In the genomic region with DNA sequence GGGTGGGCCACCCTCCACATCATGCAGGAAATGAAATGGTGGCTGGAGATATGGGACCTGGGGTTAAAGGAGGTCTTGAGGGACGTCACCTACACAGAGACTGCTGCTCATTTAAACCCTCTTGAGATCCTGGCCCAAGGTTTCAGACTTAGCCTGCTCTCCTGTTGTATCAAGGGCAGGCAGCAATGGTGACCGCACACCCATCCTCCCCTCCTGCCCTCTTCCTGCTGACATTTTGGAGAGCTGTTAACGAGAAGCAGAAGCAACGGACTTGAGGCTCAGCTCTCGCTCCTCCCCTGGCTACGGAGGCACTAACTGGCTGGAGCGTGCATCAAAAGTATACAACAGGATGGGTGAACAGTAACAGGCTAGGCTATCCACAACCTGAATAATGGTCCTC, we compare ENCODE assay signal across 18 mouse cellular contexts. TPM values are rescaled to one million over a fixed set of nuclear protein-coding genes. Genes with fewer than 3 reads are reported as not detected.
A peak's percentile ranks its signal among the peaks of the same experiment; 100 is the strongest.
DNase-seq lines count a peak whose midpoint lies in the region; ATAC-seq lines count a peak whose summit lies in the region.
"Had no signal": no experiment of that assay in that cellular context is flagged by ENCODE, and none has a peak within 500 bp of the region (broad histone marks: within the 10 kb centered on the region; RNA-seq: fewer than 3 reads in every experiment).

No protein-coding gene starts in this region.

- H3K27me3 ChIP-seq in kidney, embryonic 15.5 days: no peaks in the 10 kb centered on the region
- peaks cover 11% of the 10 kb centered on the region for H3K27me3 ChIP-seq in megakaryocyte, embryonic 14.5 days (replicated peaks)
- H3K27me3 ChIP-seq: forebrain, embryonic 12.5 days had no signal

- H3K4me1 ChIP-seq in kidney, embryonic 15.5 days: peaks cover 69% of the 10 kb centered on the region
- H3K4me1 ChIP-seq in megakaryocyte, embryonic 14.5 days: peaks cover 60% of the 10 kb centered on the region

- H3K9me3 ChIP-seq in kidney, embryonic 15.5 days (replicated peaks): peaks cover 5% of the 10 kb centered on the region
- H3K9me3 ChIP-seq in megakaryocyte, embryonic 14.5 days: peaks cover 17% of the 10 kb centered on the region

- 84% methylated on average over 7 of the region's 7 CpGs for WGBS in kidney, embryonic 15.5 days

- ATAC-seq in kidney, embryonic 15.5 days (replicated peaks; ENCODE audit: low FRiP score): no peak
- ATAC-seq in granulocyte monocyte progenitor cell, adult 5-6 weeks (replicated peaks; ENCODE audit: poor library complexity, severe bottlenecking): peak; percentile 45
- no peak for ATAC-seq in frontal cortex, adult (ENCODE audit: low TSS enrichment)
- ATAC-seq: activated CD4-positive, CD25-positive, alpha-beta regulatory T cell, adult 4 months; inflammation-experienced regulatory T-cells, adult 6 months had no signal

- 0 out of 2 replicates have a peak overlapping the region, but pooled peaks have one; percentile 29 for H3K27ac ChIP-seq in kidney, embryonic 15.5 days
- H3K27ac ChIP-seq: forebrain, embryonic 12.5 days; left cerebral cortex, adult 2 months had no signal

- no peak overlapping the region for H3K4me3 ChIP-seq in kidney, embryonic 15.5 days (replicated peaks)
- peak overlapping the region; percentile 72 for H3K4me3 ChIP-seq in megakaryocyte, embryonic 14.5 days (replicated peaks)
- H3K4me3 ChIP-seq: forebrain, embryonic 12.5 days; left cerebral cortex, adult 2 months; myocyte had no signal

- peaks cover 5% of the 10 kb centered on the region; the same call in 1 of the 2 replicates for H3K36me3 ChIP-seq in kidney, embryonic 15.5 days
- peaks cover 4% of the 10 kb centered on the region for H3K36me3 ChIP-seq in megakaryocyte, embryonic 14.5 days (replicated peaks; ENCODE audit: low read length)
- H3K36me3 ChIP-seq: forebrain, embryonic 12.5 days had no signal

- DNase-seq in embryo, embryonic 11 days: peak; percentile 35
- no peak for DNase-seq in embryo, embryonic 10 days (ENCODE audit: low spot score)
- no peak for DNase-seq in kidney, postnatal 25 days
- DNase-seq in frontal cortex, adult 2 months (ENCODE audit: extremely low spot score in 1 of 2, low spot score in 1 of 2): no peak
- DNase-seq: cerebellum, adult 11 months; gastrocnemius, postnatal 36 days; lung, adult 2 months; right cerebral cortex, postnatal 25 days; thymus, postnatal 25 days had no signal

- H3K4me2 ChIP-seq in kidney, embryonic 15.5 days: no peak overlapping the region
- H3K4me2 ChIP-seq: forebrain, embryonic 12.5 days had no signal

- H3K9ac ChIP-seq in kidney, embryonic 15.5 days: no peak overlapping the region
- H3K9ac ChIP-seq: forebrain, embryonic 12.5 days had no signal

RNA-seq across cellular contexts. Expression of gene St6galnac3, which starts 7.2 kb away (rescaled TPM):
- polyA plus RNA-seq in kidney, embryonic 15.5 days (2015; fragmentation: Nextera tagmentation; extraction: Ambion mirVana): 65.2 and 65.5 TPM in 2 replicates
- total RNA-seq in granulocyte monocyte progenitor cell, adult 5-6 weeks (2014; fragmentation: Nextera tagmentation): 2.6 and 4.2 TPM in 2 replicates
- total RNA-seq in granulocyte monocyte progenitor cell, adult 5-6 weeks (2017): 0.31 and 0.90 TPM in 2 replicates
- polyA plus RNA-seq in megakaryocyte, embryonic 14.5 days (2012; ENCODE audit: insufficient read depth, low replicate concordance): 0.04 and 1.9 TPM in 2 replicates
- polyA plus RNA-seq in frontal cortex, adult 2 months (2012; rRNA removed): 13.5 and 14.5 TPM in 2 replicates
- polyA plus RNA-seq: myocyte had no signal
